Mouse (Mus musculus) CD4-positive helper T cell, adult 2 months (primary cell): ENCODE results near the gene Grk1.

Experiments used
- DNase-seq: peaks from one replicate; pipeline ENCODE4 v3.0.0-alpha.2; 2012; ENCODE audit warnings: low read depth, missing footprints, low spot score

Gene Grk1

DNA sequence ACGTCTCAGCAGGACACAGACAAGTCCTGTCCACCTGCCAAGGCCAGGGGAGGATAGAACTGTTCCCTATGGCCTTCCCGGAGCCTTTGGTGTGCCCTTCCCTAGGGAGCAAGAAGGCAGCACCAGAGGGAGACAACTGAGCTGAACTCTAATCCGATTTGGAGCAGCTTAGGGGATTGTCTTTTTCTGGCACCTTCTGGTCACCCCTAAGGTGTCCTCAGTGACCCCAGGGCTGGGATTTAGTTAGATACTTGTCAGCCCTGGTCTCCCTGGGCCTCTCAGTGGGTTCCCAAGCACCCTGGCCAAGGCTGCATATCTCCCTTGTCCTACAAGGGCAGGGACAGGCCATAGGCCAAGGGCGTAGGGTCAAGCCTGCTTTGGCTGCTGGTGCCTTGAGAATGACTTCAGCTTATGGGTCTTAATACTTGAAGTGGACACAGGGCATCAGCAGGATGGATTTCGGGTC lies at the start of gene Grk1:
Grk1 (plus strand) TSS at position 416 of the 466 bp plus-strand sequence.
- DNase-seq, result no peak

GRCm38 (mm10) chr8:13356221-13356620 lies 48.7 kb upstream of the Grk1 start:
- DNase-seq, result no peak

DNA sequence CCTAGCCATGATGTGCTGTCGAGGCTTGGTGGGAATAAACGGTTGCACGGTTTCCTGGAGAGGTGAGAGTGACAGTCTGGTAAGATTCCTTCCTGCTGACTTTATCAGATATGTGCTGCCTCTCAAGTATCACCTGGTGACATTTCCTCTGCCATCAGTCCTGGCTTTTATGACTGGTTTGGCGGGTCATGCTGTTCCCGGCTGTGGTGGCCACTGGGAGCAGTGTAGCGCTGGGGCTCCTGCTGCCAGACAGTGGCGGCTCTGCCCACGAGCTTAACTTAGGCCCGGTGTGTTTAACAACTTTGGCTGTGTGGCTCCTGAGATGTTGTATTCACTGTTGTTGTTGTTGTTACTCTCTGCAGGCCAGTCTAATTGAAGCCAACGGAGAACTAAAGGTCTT lies 48.2 kb upstream of the Grk1 start:
- DNase-seq, result no peak

DNA sequence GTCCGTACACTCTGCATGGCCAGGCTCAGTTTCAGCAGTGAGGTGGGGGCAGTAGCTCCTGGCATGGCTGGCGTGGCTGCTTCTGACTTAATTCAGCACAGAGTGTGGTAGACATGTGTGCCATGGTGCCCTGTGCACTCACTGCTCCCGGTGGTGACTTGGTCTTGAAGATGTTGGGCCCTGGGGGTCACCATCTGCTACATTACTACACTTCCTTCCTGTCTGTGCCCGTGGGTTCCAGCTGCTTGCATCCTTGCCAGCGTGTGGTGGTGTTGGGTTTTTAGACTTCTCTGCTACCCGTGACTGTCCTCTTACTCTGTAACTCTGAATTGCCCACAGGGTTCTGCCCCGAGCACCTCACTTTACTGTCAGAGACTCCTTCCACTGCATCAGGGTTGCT lies 44.7 kb upstream of the Grk1 start:
- no peak for DNase-seq

DNA sequence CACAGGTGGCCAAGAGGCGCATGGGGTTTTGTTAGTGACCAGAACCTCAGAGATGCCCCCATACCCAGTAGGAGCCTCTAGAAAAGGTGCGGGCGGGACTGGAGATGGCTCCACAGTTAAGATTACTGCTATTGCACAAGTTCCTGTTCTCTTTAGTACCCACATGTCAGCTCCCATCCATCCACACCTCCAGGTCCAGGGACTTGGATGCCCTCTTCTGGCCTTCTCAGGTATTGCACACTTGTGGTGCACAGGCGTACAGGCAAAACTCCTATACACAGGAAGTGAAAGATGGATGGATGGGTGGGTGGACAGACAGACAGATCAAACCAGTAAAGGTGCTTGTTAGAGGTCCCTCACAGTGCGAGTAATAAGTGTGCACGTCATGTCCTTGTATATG lies 43.0 kb upstream of the Grk1 start:
- DNase-seq, result no peak

GRCm38 (mm10) chr8:13373151-13373662 lies 31.7 kb upstream of the Grk1 start:
- no peak for DNase-seq

DNA sequence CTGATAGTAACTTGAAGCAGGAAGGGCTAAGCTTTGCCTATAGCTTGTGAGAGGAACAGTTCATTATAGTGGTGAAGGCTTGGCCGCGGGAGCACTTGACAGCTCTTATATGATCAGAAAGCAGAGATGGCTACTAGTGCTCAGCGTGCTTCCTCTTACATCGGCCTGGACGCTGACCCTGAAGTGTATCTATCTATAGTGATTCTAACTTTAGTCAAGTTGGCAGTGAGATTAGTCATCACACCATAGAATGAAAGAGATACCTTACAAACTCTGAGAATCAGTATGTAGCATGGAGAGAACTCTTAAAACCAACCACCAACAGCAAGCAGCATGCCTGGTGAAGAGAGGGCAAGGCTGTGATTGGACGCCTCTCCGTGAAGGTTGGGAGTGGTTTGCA lies 23.3 kb upstream of the Grk1 start:
- DNase-seq, result no peak

GRCm38 (mm10) chr8:13382536-13382935 lies 22.3 kb upstream of the Grk1 start:
- DNase-seq, result no peak

GRCm38 (mm10) chr8:13382999-13383398 lies 21.9 kb upstream of the Grk1 start:
- DNase-seq, result no peak

- DNase-seq, result no peak
Observed at GRCm38 (mm10) chr8:13386366-13386765, 18.5 kb upstream of the Grk1 start.

DNA sequence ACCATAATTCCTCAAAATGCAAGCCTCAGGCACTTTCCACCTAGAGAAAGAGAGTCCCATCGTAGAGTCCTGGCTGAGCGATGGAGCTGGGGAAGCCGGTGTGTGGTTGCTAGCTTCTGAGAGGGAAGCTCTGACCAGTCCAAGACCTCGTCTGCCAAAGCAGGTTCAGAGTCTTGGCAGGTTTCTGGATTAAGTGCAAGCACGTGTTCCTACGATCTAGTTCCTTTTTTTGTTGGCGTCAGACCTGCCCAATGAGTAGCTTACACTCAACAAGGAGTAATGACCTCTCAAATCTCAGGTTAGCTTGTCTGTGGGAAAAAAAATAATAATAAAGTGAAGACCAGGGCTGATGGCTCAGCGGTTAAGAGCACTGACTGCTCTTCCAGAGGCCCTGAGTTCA lies 17.2 kb upstream of the Grk1 start:
- DNase-seq, result no peak

- DNase-seq, result no peak
Observed at GRCm38 (mm10) chr8:13388744-13389143, 16.1 kb upstream of the Grk1 start.

DNA sequence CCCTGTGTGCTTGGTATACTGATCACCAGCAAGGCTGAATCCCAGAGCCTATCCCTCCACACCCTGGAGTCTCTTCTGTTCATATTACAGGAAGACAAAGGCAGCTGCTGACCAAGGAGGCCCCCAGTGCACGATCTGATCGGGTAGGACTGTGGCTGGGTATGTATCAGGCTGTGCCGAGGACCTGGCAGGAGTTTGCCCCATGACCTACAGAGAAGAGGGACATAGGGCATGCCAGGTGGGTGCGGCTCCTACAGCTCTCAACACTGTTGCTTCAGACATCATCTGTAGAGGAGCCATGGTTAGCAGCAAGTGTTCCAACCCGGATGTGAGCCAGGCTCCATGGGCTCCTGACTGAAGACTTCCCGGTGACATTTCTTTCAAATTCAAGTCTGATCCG lies 11.0 kb upstream of the Grk1 start:
- no peak for DNase-seq

DNA sequence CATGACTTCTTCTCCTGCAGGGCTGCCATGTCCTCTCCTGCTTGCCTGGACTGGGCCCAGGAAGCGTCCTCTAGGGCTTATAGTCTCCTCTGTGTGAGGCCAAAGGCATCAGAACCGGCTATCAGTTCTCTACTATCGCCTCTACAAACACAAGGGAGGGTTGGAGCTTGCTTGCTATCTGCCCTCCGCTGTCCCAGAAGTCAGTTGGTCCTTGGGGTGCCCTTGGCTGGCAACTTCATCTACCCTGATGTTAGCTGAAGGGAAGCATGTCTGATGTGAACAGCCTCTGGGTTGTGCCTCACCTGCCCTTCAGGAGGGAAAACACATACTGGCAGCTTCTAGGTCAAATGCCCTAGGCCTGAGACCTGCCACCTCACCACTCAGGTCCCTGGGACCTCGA lies 8.2 kb upstream of the Grk1 start, which contains the start of gene Atp4b:
Atp4b (minus strand) TSS at position 101 of the 400 bp plus-strand sequence.
- DNase-seq, result no peak

- no peak for DNase-seq
Observed at GRCm38 (mm10) chr8:13403517-13403916, 1.4 kb upstream of the Grk1 start.

DNA sequence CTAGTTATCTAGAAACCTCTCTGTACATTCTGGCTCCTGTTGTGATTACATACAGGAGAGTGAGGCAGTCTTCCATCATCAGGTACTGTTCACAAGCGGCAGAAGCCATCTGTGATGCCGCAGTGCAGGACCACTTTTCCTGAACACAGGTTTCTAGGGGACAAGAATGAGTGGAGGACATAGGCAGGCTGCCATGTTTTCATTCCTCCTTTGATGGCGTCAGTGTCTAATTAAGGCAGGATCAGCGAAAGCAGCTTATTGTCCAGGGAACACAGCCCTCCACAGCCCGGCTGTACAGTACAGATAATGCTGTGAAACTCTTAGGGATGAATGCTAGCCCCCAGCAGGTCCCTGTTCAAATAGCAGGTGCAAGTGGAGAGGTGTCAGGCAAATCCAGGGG lies 1.1 kb downstream of the Grk1 start:
- no peak for DNase-seq

GRCm38 (mm10) chr8:13411597-13411996 lies 6.7 kb downstream of the Grk1 start:
- peak; percentile 61 for DNase-seq

- peak; percentile 51 for DNase-seq
Observed at GRCm38 (mm10) chr8:13412891-13413558, 8.1 kb downstream of the Grk1 start.

- no peak for DNase-seq
Observed at GRCm38 (mm10) chr8:13413823-13414390, 9.0 kb downstream of the Grk1 start.

DNA sequence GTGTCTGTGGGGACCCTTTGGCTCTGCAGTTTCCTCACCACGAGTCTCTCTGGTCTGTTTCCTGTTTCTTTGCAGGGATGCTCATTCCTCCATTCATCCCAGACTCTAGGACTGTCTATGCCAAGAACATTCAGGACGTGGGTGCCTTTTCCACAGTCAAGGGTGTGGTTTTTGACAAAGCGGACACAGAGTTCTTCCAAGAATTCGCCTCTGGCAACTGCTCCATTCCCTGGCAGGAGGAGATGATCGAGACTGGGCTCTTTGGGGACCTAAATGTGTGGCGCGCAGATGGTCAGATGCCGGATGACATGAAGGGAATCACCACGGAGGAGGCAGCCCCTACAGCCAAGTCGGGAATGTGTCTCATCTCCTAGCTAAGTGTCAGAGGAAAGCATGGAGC lies 11.0 kb downstream of the Grk1 start:
- no peak for DNase-seq

DNA sequence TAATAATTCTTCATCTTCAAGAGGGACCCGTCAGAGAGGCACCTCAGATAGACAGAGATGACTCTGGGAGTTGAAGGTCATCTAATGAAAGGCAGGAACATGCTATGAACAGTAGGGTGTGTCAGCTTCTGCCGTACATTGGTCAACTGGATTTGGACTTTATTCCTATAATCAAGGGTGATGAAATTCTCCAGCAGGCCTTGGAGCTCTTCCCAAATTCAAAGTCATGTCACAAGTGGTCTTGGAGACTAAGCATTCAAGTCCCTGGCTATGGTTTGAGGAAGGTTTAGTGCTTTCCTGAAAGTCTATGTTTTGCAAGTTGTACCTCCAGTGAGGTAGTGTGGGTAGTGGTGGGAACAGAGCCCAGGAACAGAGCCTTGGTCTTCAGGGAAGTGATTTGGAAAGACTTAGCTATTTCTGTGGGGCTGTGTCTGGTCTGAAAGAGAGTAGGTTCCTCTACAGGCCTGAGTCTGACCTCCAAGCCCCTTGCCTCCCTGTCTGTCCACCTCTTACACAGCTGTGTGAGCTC lies 14.3 kb downstream of the Grk1 start:
- no peak for DNase-seq

DNA sequence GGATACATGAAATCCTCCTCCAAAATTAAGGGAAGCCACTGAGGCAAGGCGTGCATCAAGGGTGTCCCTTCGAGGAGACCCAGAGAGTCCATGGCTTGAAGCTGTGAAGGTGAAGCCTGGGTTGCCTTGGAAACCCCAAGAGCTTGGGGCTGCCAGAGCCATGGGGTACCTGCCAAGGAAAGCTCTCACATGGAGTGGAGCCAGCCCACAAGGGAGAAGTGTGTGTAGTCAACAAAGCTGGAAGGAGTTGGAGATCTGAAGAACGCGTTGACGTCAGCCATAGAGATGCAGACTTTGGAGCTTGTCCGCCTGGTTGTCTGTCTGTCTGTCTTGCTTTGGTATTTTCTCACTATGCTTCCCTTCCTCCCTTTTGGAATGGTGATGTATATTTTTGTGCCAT lies 16.1 kb downstream of the Grk1 start:
- DNase-seq, result no peak

DNA sequence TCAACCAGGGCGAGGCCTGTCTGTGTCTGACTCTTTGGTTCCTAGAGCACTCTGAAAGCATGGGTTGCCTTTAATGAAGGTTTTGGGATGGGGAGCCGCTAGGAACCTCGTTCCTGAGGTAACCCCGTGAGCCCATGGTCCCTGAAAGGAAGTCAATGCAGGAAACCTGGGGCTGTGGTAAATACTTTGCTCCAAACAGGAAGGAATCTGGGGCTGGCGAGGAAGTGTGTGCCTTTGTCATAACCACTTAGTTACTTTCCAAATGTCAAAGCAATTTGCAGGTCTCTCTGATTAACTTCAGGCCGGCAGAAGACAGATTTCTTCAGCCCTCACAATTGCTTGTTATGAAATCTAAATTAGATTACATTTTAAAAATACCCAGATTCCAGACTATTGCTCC lies 22.5 kb downstream of the Grk1 start:
- DNase-seq, result no peak
